Mouse (Mus musculus) gastrocnemius, postnatal 4 days (tissue): ENCODE data around the gene Olfr1110. TPM values are rescaled to one million over a fixed set of nuclear protein-coding genes. Genes with fewer than 3 reads are reported as not detected.
"Not testable (repeated sequence)": the region's sequence is repeated elsewhere in the genome, so short reads cannot be mapped to it uniquely, and the experiment has no call there.

Source experiments
- DNase-seq, 2 experiments: peaks; one replicate each; pipeline ENCODE4 v3.0.0; 2021 to 2022; ENCODE audit warnings: low spot score in 2 of 2, mixed read lengths in 2 of 2
- long read RNA-seq, 2 experiments: library from polyadenylated mRNA; stranded (forward); transcript quantifications; one replicate each; pipeline ENCODE4 v2.0.0; 2021
- total RNA-seq, 2 experiments: library from RNA; stranded (reverse); gene quantifications; 2 replicates each; pipeline ENCODE4 v1.2.3; 2021

Gene Olfr1110
- total RNA-seq, result not detected
- long read RNA-seq, experiment 1, result 0 reads
- long read RNA-seq, experiment 2, result 0 reads

DNA sequence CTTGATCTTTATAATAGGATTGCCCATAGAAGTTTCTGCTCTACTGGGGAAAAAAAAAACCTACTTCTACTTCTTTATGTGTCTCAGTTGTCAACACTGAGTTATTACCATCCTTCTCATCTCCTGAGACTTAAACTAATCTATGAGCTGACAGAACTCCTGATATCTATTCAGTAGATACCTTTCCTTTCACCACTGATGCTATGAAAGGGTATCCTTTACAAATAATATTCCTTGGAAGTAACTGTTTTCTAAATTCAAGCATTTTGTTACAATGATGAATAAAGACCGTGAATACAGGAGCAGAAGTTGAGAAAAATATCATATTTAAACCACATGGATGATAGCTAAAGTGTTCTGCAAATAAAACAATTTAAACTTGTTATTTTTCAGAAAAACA lies at the start of gene Olfr1110:
Olfr1110 (minus strand) TSS at position 101 of the 400 bp plus-strand sequence.
- DNase-seq, result no peak

DNA sequence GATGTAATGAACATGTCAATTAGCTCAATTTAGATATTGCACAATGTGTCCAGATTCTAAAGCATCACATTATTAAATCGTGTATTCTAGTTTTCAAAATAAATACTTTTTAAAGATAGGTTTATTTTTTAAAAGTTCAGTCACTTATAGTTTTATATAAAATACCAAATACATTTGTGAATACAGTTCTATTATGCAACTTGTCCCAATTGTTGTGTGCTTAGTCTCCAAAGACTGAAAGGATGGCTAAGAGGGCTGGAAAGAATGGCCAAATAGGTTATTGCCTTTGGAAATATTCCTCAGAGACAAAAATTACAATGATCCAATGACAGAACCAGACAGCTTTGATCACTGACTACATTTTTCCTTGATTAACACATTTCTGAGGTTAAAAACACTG lies 47.4 kb upstream of the Olfr1110 start, which contains the start of gene Olfr1112:
Olfr1112 (plus strand) TSS at position 301 of the 400 bp plus-strand sequence.
- DNase-seq, result no peak

DNA sequence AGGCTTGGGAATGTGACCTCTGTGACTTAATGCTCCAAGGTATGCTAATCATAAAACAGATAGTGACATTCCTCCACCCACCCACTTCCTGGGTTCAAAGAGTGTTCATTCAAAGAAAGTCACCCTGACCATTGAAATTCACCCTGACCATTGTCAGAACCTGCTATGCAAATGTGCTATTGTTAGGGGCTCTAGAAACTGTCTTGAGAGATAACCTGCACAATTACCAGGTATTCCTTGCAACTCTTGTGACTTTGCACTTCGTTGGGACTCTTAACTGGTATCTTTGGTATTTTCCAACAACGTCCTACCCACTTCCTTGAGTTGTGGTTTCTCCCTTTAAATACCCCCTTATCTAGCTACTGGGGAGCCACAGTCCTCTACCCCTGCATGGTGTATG lies 27.6 kb upstream of the Olfr1110 start:
- not testable (repeated sequence) for DNase-seq

DNA sequence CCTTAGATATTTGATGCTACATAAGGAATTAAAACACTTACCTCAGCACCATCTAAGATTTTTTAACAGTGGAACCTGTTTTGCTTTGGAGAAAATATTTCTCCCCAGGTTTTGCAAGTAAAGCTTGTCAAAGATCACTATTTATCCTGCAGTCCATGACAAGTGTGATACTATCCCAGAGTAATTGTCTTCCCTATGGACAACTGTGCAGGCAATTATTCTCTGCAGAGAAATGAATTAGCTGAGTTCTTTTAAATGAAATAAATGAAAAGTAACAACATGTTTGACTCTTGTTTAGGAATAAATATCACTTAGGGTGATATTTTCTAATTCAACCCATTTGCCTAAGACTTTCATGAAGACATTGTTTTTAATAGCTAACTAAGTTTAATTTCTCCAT lies 12.4 kb upstream of the Olfr1110 start, which contains the start of gene Olfr1111:
Olfr1111 (minus strand) TSS at position 101 of the 400 bp plus-strand sequence.
- no peak for DNase-seq

DNA sequence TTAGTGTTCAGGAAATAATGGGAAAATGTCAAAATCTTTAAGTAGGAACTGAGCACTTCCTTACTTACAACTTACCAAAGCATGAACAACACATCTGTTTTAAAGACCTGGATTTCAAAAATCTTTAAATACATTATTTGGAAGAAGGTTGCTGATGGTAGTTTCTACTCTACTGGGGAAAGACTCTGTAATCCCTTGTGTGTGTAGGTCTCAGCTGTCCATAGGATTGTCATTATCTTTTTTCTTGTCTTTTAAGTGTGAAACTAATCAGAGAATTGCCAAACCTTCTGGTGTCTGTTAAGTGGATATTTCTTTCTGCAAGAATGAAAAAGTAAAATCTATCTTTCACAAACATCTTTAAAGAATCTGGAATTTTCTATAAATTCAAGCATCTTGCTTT lies 25.6 kb downstream of the Olfr1110 start, which contains the start of gene Olfr259:
Olfr259 (minus strand) TSS at position 101 of the 400 bp plus-strand sequence.
- no peak for DNase-seq

DNA sequence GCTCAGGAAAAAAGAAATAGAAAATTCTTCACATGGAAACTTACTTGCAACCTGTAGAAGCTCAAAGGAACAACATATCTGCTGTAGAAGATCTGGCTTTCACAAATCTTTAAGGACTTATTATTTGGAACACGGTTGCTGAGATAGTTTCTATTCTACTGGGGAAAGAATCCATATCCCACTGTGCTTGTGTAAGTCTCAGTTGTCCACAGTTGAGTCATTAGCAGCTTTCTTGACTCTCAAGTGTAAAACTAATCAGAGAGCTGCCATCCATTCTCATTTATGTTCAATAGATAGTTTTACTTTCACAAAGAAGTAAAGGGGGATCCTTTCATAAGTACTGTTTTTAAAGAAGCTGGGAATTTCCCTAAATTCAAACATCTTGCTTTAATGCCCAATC lies 44.2 kb downstream of the Olfr1110 start, which contains the start of gene Olfr1109:
Olfr1109 (minus strand) TSS at position 101 of the 400 bp plus-strand sequence.
- no peak for DNase-seq

Other genes starting within 250 kb of the Olfr1110 start
- gene Olfr1097, start 248.1 kb downstream of the Olfr1110 start, total RNA-seq, result not detected
- gene Olfr1098, start 215.8 kb downstream of the Olfr1110 start, total RNA-seq, result not detected
- not detected for gene Olfr1099, start 179.6 kb downstream of the Olfr1110 start, total RNA-seq
- not detected for gene Olfr1100, start 160.3 kb downstream of the Olfr1110 start, total RNA-seq
- gene Olfr1101, start 149.1 kb downstream of the Olfr1110 start, total RNA-seq, result not detected
- gene Olfr1102, start 141.9 kb downstream of the Olfr1110 start, total RNA-seq, result not detected
- gene Olfr1104, start 113.2 kb downstream of the Olfr1110 start, total RNA-seq, result not detected
- gene Olfr1105, start 103.8 kb downstream of the Olfr1110 start, total RNA-seq, result not detected
- gene Olfr1106, start 88.0 kb downstream of the Olfr1110 start, total RNA-seq, result not detected
- not detected for gene Olfr1107, start 64.5 kb downstream of the Olfr1110 start, total RNA-seq
- not detected for gene Olfr1109, start 44.3 kb downstream of the Olfr1110 start, total RNA-seq
- gene Olfr259, start 25.7 kb downstream of the Olfr1110 start, total RNA-seq, result not detected
- not detected for gene Olfr1111, start 12.3 kb upstream of the Olfr1110 start, total RNA-seq
- not detected for gene Olfr1112, start 47.5 kb upstream of the Olfr1110 start, total RNA-seq
- gene Olfr1113, start 68.7 kb upstream of the Olfr1110 start, total RNA-seq, result not detected
- not detected for gene Olfr1115, start 107.7 kb upstream of the Olfr1110 start, total RNA-seq
- not detected for gene Olfr1116, start 127.2 kb upstream of the Olfr1110 start, total RNA-seq
- not detected for gene Olfr1118, start 167.3 kb upstream of the Olfr1110 start, total RNA-seq
- gene Olfr1120, start 214.5 kb upstream of the Olfr1110 start, total RNA-seq, result not detected
- not detected for gene Olfr1121, start 229.6 kb upstream of the Olfr1110 start, total RNA-seq
- gene Olfr1122, start 245.5 kb upstream of the Olfr1110 start, total RNA-seq, result under 1 TPM in 1 of 2 experiments, not detected in 1; 0.05 TPM